In the genomic region with DNA sequence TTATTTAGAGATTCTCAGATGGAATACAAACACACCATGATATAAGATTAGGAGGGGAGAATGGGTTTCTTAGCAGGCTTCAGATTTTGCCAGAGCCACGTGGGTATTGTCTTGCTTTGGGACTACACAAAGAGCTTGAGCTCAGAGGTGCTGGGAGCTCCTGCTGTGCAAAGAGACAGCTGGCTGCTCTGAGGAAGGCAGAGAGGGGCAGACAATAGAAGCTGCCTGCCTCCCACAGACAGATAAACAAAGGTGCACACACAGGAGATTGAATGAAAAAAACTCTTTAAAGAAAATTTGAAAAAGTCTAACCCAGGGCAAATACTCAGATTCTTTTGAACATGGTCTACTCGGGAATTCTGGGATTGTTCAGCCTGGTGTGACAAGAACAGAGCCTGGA, we compare ENCODE assay signal across 14 mouse cellular contexts. TPM values are rescaled to one million over a fixed set of nuclear protein-coding genes. Genes with fewer than 3 reads are reported as not detected.
"Had no signal": no experiment of that assay in that cellular context is flagged by ENCODE, and none has a peak within 500 bp of the region (broad histone marks: within the 10 kb centered on the region; RNA-seq: fewer than 3 reads in every experiment).

No protein-coding gene starts in this region.

- H3K9ac ChIP-seq: limb, embryonic 13.5 days; liver, embryonic 14.5 days; neural tube, embryonic 13.5 days had no signal

- H3K27me3 ChIP-seq: limb, embryonic 13.5 days; neural tube, embryonic 13.5 days had no signal

- DNase-seq: kidney, postnatal 10 days; kidney, postnatal 4 days; left cerebral cortex, postnatal 4 days; lung, adult 18-20 months; midbrain, embryonic 14.5 days; right cerebral cortex, adult 18-20 months; right cerebral cortex, postnatal 25 days; thymus, postnatal 36 days had no signal

- H3K4me3 ChIP-seq: layer of hippocampus, adult 2 months; limb, embryonic 13.5 days; neural tube, embryonic 13.5 days had no signal

- H3K4me1 ChIP-seq: limb, embryonic 13.5 days; neural tube, embryonic 13.5 days had no signal

- H3K27ac ChIP-seq: layer of hippocampus, adult 2 months; limb, embryonic 13.5 days; liver, embryonic 14.5 days; neural tube, embryonic 13.5 days had no signal

- H3K36me3 ChIP-seq: limb, embryonic 13.5 days; neural tube, embryonic 13.5 days had no signal

- H3K9me3 ChIP-seq: neural tube, embryonic 13.5 days had no signal

RNA-seq across cellular contexts. Expression of gene Srsf12, which starts 10.7 kb away (rescaled TPM):
- total RNA-seq: liver, adult 2 months; megakaryocyte-erythroid progenitor cell, adult 5-6 weeks had no signal
